Mouse (Mus musculus) neural tube, embryonic 11.5 days (tissue): Measurements from ENCODE around the gene Ano6. TPM values are rescaled to one million over a fixed set of nuclear protein-coding genes. Genes with fewer than 3 reads are reported as not detected.
A peak's percentile ranks its signal among the peaks of the same experiment; 100 is the strongest.

ENCODE experiments used
- ATAC-seq: fragments of 200-750 bp; cut with Nextera tagmentation; 2 replicates; pipeline ENCODE4 v1.8.0; 2017; ENCODE audit warnings: moderate number of reproducible peaks, mild to moderate bottlenecking, moderate TSS enrichment, moderate library complexity; ENCODE audit not compliant: insufficient read depth, low FRiP score, low TSS enrichment
- DNase-seq: peaks from one replicate; pipeline ENCODE4 v3.0.0-alpha.2; 2015; ENCODE audit warnings: low spot score
- H3K27ac ChIP-seq: fragments of 300-500 bp; sonication (generic); 2 replicates; pipeline ENCODE4 v1.5.1; 2014; ENCODE audit warnings: low read depth, mild to moderate bottlenecking, low read length
- H3K27me3 ChIP-seq: fragments of 300-500 bp; sonication (generic); 2 replicates; pipeline ENCODE4 v1.6.1; 2014; ENCODE audit warnings: mild to moderate bottlenecking, low read length, mixed read lengths; ENCODE audit not compliant: control insufficient read depth, insufficient read depth
- H3K36me3 ChIP-seq: fragments of 300-500 bp; sonication (generic); 2 replicates; pipeline ENCODE4 v1.6.1; 2014; ENCODE audit warnings: mild to moderate bottlenecking, low read length, moderate library complexity, mixed read lengths; ENCODE audit not compliant: control insufficient read depth, insufficient read depth
- H3K4me1 ChIP-seq: fragments of 300-500 bp; sonication (generic); 2 replicates; pipeline ENCODE4 v1.6.1; 2014; ENCODE audit warnings: low read length, mixed read lengths; ENCODE audit not compliant: control insufficient read depth, insufficient read depth
- H3K4me2 ChIP-seq: fragments of 300-500 bp; sonication (generic); 2 replicates; pipeline ENCODE4 v1.6.1; 2014; ENCODE audit warnings: low read depth, mild to moderate bottlenecking, moderate library complexity
- H3K4me3 ChIP-seq: fragments of 300-500 bp; sonication (generic); 2 replicates; pipeline ENCODE4 v1.5.1; 2014; ENCODE audit warnings: low read depth, low read length
- H3K9ac ChIP-seq: fragments of 300-500 bp; sonication (generic); 2 replicates; pipeline ENCODE4 v1.6.1; 2014; ENCODE audit warnings: mild to moderate bottlenecking, low read length
- H3K9me3 ChIP-seq: fragments of 300-500 bp; sonication (generic); 2 replicates; pipeline ENCODE4 v1.6.1; 2016; ENCODE audit warnings: low read length; ENCODE audit not compliant: control insufficient read depth
- WGBS: fragments of 180-500 bp; shearing (Covaris S2); extraction: QIAGEN DNeasy Blood & Tissue Kit; methylation state at CpG from one replicate; pipeline ENCODE4 v1.1.7; 2014; 5-methylcytosine and 5-hydroxymethylcytosine counted together
- polyA plus RNA-seq: library from polyadenylated mRNA; unstranded; fragments of >200 nt; fragmentation: Nextera tagmentation; extraction: Ambion mirVana; gene quantifications from 2 replicates; pipeline ENCODE4 v1.2.1, GENCODE M21; 2014

The Ano6 gene
- polyA plus RNA-seq, 1 experiment from 2014 or later: 40.1 TPM

GRCm38 (mm10) chr15:95944299-95944698, 153.7 kb downstream of the Ano6 start:
- Histone ChIP-seq H3K4me3 (no peak overlapping the region), H3K27me3 (no peaks in the 10 kb centered on the region), H3K9ac (no peak overlapping the region), H3K27ac (no peak overlapping the region), H3K36me3 (peaks cover 3% of the 10 kb centered on the region; the same call in 1 of the 2 replicates), H3K9me3 (no peaks in the 10 kb centered on the region), H3K4me1 (no peaks in the 10 kb centered on the region), H3K4me2 (no peak overlapping the region)
- no peak for ATAC-seq
- WGBS: 93% methylated on average over 6 of the region's 6 CpGs
- DNase-seq: no peak

- Histone ChIP-seq H3K27ac (no peak overlapping the region), H3K36me3 (peaks cover 3% of the 10 kb centered on the region; the same call in 1 of the 2 replicates), H3K27me3 (no peaks in the 10 kb centered on the region), H3K4me3 (no peak overlapping the region), H3K4me1 (no peaks in the 10 kb centered on the region), H3K4me2 (no peak overlapping the region), H3K9me3 (no peaks in the 10 kb centered on the region), H3K9ac (no peak overlapping the region)
- DNase-seq: no peak
- ATAC-seq: no peak
- WGBS: 69% methylated on average over 11 of the region's 11 CpGs
Measured at GRCm38 (mm10) chr15:95945951-95946708, 155.5 kb downstream of the Ano6 start.

DNA sequence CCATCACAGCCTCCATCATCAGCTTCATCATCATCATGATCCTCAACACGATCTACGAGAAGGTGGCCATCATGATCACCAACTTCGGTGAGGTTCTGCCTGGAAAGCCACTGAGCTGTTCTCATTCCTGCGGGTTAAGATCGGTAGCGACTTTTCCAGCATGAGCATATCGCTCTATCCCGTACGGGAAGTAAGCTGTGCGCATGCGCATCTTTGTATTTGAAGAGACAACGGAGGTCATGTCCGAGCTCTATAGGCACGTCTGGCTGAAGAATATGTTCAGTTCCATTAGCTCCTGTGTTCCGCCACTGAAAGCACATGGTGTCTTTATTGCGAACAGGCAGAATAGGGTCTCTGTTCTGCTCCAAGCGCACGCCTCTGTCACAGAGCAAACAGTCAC, 157.8 kb downstream of the Ano6 start:
- H3K4me1 ChIP-seq: no peaks in the 10 kb centered on the region
- no peak overlapping the region for H3K27ac ChIP-seq
- H3K36me3 ChIP-seq: no peaks in the 10 kb centered on the region; the same call in none of the 2 replicates
- no peak overlapping the region for H3K4me3 ChIP-seq
- no peaks in the 10 kb centered on the region for H3K9me3 ChIP-seq
- DNase-seq: no peak
- no peak for ATAC-seq
- WGBS: 95% methylated on average over 18 of the region's 18 CpGs
- H3K27me3 ChIP-seq: no peaks in the 10 kb centered on the region
- H3K4me2 ChIP-seq: no peak overlapping the region
- H3K9ac ChIP-seq: no peak overlapping the region

DNA sequence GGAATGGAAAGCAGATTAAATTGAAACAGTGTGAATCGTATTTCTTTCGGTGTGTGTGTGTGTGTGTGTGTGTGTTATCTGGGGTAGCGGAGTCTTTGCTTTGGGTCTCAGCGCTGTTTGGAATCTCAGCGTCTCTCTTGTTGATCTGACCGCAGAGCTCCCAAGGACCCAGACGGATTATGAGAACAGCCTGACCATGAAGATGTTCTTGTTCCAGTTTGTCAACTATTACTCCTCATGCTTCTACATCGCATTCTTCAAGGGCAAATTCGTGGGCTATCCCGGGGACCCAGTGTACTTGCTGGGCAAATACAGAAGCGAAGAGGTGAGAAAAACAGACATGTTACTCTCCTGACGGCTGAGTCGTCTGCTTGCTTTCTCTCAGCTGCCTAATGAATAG, 158.7 kb downstream of the Ano6 start:
- 94% methylated on average over 13 of the region's 13 CpGs for WGBS
- no peak overlapping the region for H3K9ac ChIP-seq
- H3K27ac ChIP-seq: no peak overlapping the region
- no peaks in the 10 kb centered on the region for H3K4me1 ChIP-seq
- no peaks in the 10 kb centered on the region; the same call in none of the 2 replicates for H3K36me3 ChIP-seq
- H3K9me3 ChIP-seq: no peaks in the 10 kb centered on the region
- ATAC-seq: no peak
- no peak overlapping the region for H3K4me2 ChIP-seq
- no peak for DNase-seq
- no peaks in the 10 kb centered on the region for H3K27me3 ChIP-seq
- H3K4me3 ChIP-seq: no peak overlapping the region

DNA sequence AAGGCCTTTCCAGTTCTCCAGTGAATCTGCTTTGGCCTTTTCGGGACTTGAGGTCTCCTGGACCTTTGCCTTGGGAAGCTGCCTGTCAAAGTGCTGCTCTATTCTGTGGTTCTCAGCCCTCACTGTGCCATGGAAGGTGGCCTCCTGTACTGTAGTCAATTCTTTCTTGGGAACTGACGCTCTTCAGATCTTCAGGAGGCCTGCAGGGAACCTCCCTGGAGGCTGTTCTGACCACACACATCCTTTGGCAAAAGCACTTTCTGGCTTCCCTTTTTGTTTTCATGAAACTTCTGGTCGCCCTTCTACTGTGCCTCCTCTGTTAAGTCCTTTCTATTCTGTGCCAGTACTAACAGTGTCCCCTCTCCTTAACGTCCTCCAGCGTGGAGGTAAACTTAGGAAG, 160.9 kb downstream of the Ano6 start:
- no peak overlapping the region for H3K27ac ChIP-seq
- WGBS: 74% methylated on average over 5 of the region's 5 CpGs

DNA sequence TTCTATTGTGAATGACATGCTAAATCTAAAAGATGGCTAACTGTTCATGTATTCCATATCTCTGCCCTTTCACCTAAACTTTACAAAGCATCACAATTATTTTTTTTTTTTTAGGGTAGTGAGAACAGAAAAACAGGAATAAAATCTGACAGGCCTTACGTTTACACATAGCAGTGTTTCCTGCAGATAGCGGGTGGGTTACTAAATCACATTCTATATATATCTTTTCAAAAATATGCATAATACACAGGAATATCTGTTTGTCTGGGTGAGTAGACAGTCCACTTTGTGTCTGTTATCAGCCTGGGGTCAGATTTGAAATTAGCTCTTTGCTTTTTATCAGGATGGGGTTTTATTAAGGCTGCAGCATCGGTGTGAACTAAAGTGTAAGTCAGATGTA, 166.0 kb downstream of the Ano6 start:
- Histone ChIP-seq H3K4me3 (no peak overlapping the region), H3K4me1 (no peaks in the 10 kb centered on the region), H3K27me3 (no peaks in the 10 kb centered on the region), H3K9me3 (no peaks in the 10 kb centered on the region), H3K9ac (no peak overlapping the region), H3K36me3 (no peaks in the 10 kb centered on the region), H3K4me2 (no peak overlapping the region), H3K27ac (no peak overlapping the region)
- ATAC-seq (no peak), DNase-seq (no peak)
- WGBS: 94% methylated on average over 3 of the region's 3 CpGs

More for the DNA sequence above, 160.9 kb downstream of the Ano6 start:
- H3K4me2 ChIP-seq: no peak overlapping the region
- no peaks in the 10 kb centered on the region for H3K27me3 ChIP-seq
- no peaks in the 10 kb centered on the region; the same call in none of the 2 replicates for H3K36me3 ChIP-seq
- DNase-seq (no peak), ATAC-seq (no peak)
- H3K9ac ChIP-seq: no peak overlapping the region; the same call in 1 of the 2 replicates
- H3K4me1 ChIP-seq: no peaks in the 10 kb centered on the region
- no peaks in the 10 kb centered on the region for H3K9me3 ChIP-seq
- no peak overlapping the region for H3K4me3 ChIP-seq

DNA sequence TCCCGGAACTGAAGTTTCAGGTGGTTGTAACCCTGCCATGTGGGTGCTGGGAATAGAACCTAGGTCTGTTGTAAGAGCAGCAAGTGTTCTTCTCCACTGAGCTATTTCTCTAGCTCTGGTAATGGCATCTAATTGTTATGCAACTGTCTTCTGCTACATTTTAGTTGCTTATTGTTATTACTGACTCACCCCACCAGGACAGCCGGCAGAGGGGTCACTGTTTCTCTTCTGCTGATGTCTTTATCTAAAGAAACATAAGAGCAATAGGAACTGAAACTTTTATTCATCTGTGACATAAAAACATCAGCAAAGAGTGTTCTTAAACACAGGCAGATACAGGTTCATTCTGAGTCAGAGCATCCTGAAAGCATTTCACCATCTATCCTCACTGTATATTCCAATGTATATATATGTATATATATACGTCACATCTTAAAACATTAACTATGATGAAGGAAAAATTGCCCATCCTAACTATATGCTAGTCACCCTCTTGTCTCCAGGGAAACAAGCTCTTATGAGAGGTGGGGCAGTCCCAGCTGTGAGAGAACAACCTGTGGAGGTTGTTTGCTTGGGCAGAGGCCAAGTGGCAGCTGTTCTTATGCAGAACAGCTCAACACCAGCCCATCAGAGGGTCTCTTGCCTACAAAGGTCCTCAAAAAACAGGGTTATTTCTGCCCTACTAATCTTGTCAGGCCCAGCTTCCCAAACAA, 171.9 kb downstream of the Ano6 start:
- H3K4me3 ChIP-seq: no peak overlapping the region
- H3K4me1 ChIP-seq: no peaks in the 10 kb centered on the region; the same call in 1 of the 2 replicates
- H3K4me2 ChIP-seq: no peak overlapping the region
- no peaks in the 10 kb centered on the region for H3K36me3 ChIP-seq
- H3K9ac ChIP-seq: no peak overlapping the region
- H3K9me3 ChIP-seq: no peaks in the 10 kb centered on the region
- 85% methylated on average over 3 of the region's 3 CpGs for WGBS
- ATAC-seq: no peak
- H3K27me3 ChIP-seq: no peaks in the 10 kb centered on the region
- DNase-seq: no peak
- H3K27ac ChIP-seq: no peak overlapping the region

DNA sequence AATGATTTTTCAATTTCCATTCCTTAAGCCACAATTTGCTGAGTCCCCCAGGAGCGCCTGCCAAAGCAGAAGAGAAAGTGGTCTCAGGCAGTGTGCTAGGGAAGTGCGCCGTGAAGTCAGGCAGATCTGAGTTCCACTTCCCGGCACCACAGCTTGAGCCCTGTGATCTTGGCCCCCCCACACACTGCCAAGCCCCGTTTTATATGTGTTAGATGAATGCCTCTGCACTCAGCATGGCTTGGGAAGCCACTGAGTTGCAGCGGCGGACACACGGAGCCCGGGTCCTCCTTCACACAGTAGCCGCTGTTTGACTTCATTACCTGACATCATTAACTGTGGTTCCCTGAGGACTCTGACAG, 172.5 kb downstream of the Ano6 start:
- no peak overlapping the region for H3K4me2 ChIP-seq
- no peaks in the 10 kb centered on the region for H3K27me3 ChIP-seq
- H3K4me3 ChIP-seq: no peak overlapping the region
- 69% methylated on average over 10 of the region's 10 CpGs for WGBS
- H3K27ac ChIP-seq: no peak overlapping the region
- peak; percentile 21 for DNase-seq
- no peak overlapping the region for H3K9ac ChIP-seq
- no peak for ATAC-seq
- H3K4me1 ChIP-seq: no peaks in the 10 kb centered on the region; the same call in 1 of the 2 replicates
- no peaks in the 10 kb centered on the region for H3K36me3 ChIP-seq
- H3K9me3 ChIP-seq: no peaks in the 10 kb centered on the region
